Mouse (Mus musculus) MEL (cell line): ENCODE measurements at regions not wholly inside any gene's neighbourhood (a gene's known extent, or its start where the extent isn't known, plus 50 kb on each side); places are given as distances from the start of the nearest gene placed in this dataset.

Experiments
- DNase-seq: peaks from one replicate; pipeline ENCODE4 v3.0.0; 2011; ENCODE audit warnings: low read depth, low spot score
- H3K27ac ChIP-seq: 2 replicates; pipeline ENCODE4 v1.5.1; 2012; ENCODE audit warnings: low read depth, mild to moderate bottlenecking, control low read depth, low read length, moderate library complexity; ENCODE audit not compliant: control insufficient read depth
- H3K27me3 ChIP-seq, 2 experiments: fragments of 150-350 bp in 1 of 2; sonication (generic) in 1 of 2; 2 replicates each; pipeline ENCODE4 v1.6.1; 2012; ENCODE audit warnings: low read length in 2 of 2, mild to moderate bottlenecking in 2 of 2, improper control_type of control experiment in 1 of 2, moderate library complexity in 1 of 2; ENCODE audit not compliant: insufficient read depth in 2 of 2, control insufficient read depth in 1 of 2
- H3K36me3 ChIP-seq, 2 experiments: 2 replicates each; pipeline ENCODE4 v1.6.1; 2012 to 2014; ENCODE audit warnings: low read length in 2 of 2, improper control_type of control experiment in 1 of 2, inconsistent platforms in 1 of 2, mild to moderate bottlenecking in 1 of 2; ENCODE audit not compliant: insufficient read depth in 2 of 2, control insufficient read depth in 1 of 2
- H3K4me1 ChIP-seq, 2 experiments: fragments of 150-350 bp in 1 of 2; sonication (generic) in 1 of 2; 2 replicates each; pipeline ENCODE4 v1.6.1; 2012; ENCODE audit warnings: low read length in 2 of 2, improper control_type of control experiment in 1 of 2, mild to moderate bottlenecking in 1 of 2; ENCODE audit not compliant: insufficient read depth in 2 of 2, control insufficient read depth in 1 of 2
- H3K4me3 ChIP-seq, 2 experiments: fragments of 150-350 bp in 1 of 2; sonication (generic) in 1 of 2; 2 replicates each; pipeline ENCODE4 v1.5.1; 2012; ENCODE audit warnings: low read depth in 2 of 2, low read length in 2 of 2, mild to moderate bottlenecking in 2 of 2, moderate library complexity in 2 of 2, control low read depth in 1 of 2, improper control_type of control experiment in 1 of 2; ENCODE audit not compliant: control insufficient read depth in 1 of 2, insufficient read depth in 1 of 2
- H3K79me2 ChIP-seq: 2 replicates; pipeline ENCODE4 v1.6.1; 2012; ENCODE audit warnings: mild to moderate bottlenecking, low read length, moderate library complexity; ENCODE audit not compliant: control insufficient read depth, poor library complexity, insufficient read depth
- H3K9ac ChIP-seq: 2 replicates; pipeline ENCODE4 v1.6.1; 2012; ENCODE audit warnings: low read depth, mild to moderate bottlenecking, control low read depth, low read length, moderate library complexity; ENCODE audit not compliant: control insufficient read depth, poor library complexity, severe bottlenecking
- H3K9me3 ChIP-seq: fragments of 150-350 bp; sonication (generic); replicated peaks from 2 replicates; pipeline ENCODE4 v1.6.1; 2012; ENCODE audit warnings: mild to moderate bottlenecking, low read length, improper control_type of control experiment, moderate library complexity; ENCODE audit not compliant: insufficient read depth
- CHD1 ChIP-seq: IDR thresholded peaks from 2 replicates; pipeline ENCODE4 v1.6.1; 2012; ENCODE audit warnings: low read depth, mild to moderate bottlenecking, inconsistent platforms, low read length, improper control_type of control experiment
- E2F4 ChIP-seq: IDR thresholded peaks from 2 replicates; pipeline ENCODE4 v1.6.1; 2011; ENCODE audit warnings: low read depth, low read length, improper control_type of control experiment, borderline replicate concordance
- ELF1 ChIP-seq: IDR thresholded peaks from 2 replicates; pipeline ENCODE4 v1.6.1; 2014; ENCODE audit warnings: low read depth, mild to moderate bottlenecking, inconsistent platforms, low read length, improper control_type of control experiment, moderate library complexity
- GABPA ChIP-seq: IDR thresholded peaks from 2 replicates; pipeline ENCODE4 v1.6.1; 2012; ENCODE audit warnings: low read depth, mild to moderate bottlenecking, inconsistent platforms, low read length, improper control_type of control experiment, moderate library complexity
- GATA1 ChIP-seq: IDR thresholded peaks from 2 replicates; pipeline ENCODE4 v1.6.1; 2011; ENCODE audit warnings: low read depth, low read length, improper control_type of control experiment
- HCFC1 ChIP-seq: IDR thresholded peaks from 2 replicates; pipeline ENCODE4 v1.6.1; 2012; ENCODE audit warnings: low read depth, mild to moderate bottlenecking, inconsistent platforms, low read length, improper control_type of control experiment, moderate library complexity
- JUND ChIP-seq: IDR thresholded peaks from 2 replicates; pipeline ENCODE4 v1.6.1; 2011; ENCODE audit warnings: low read depth, mild to moderate bottlenecking, improper control_type of control experiment, low read length
- MAFK ChIP-seq: IDR thresholded peaks from 2 replicates; pipeline ENCODE4 v1.6.1; 2011; ENCODE audit warnings: low read depth, mild to moderate bottlenecking, low read length, improper control_type of control experiment, borderline replicate concordance
- MAX ChIP-seq: IDR thresholded peaks from 2 replicates; pipeline ENCODE4 v1.6.1; 2011; ENCODE audit warnings: low read length, improper control_type of control experiment
- MEF2A ChIP-seq: IDR thresholded peaks from 2 replicates; pipeline ENCODE4 v1.6.1; 2014; ENCODE audit warnings: low read depth, mild to moderate bottlenecking, inconsistent platforms, low read length, improper control_type of control experiment; ENCODE audit not compliant: poor library complexity, insufficient replicate concordance, severe bottlenecking; ENCODE audit errors: extremely low read depth
- MXI1 ChIP-seq: IDR thresholded peaks from 2 replicates; pipeline ENCODE4 v1.6.1; 2011; ENCODE audit warnings: mild to moderate bottlenecking, low read depth, low read length, improper control_type of control experiment
- NELFE ChIP-seq: IDR thresholded peaks from 2 replicates; pipeline ENCODE4 v1.6.1; 2011; ENCODE audit warnings: low read depth, low read length, improper control_type of control experiment
- POLR2A ChIP-seq, 2 experiments: IDR thresholded peaks; 2 replicates each; pipeline ENCODE4 v1.6.1; 2011 to 2012; ENCODE audit warnings: low read length in 2 of 2, mild to moderate bottlenecking in 2 of 2, control low read depth in 1 of 2, improper control_type of control experiment in 1 of 2, low read depth in 1 of 2, moderate library complexity in 1 of 2; ENCODE audit not compliant: control insufficient read depth in 1 of 2, insufficient read depth in 1 of 2, poor library complexity in 1 of 2
- POLR2AphosphoS2 ChIP-seq: IDR thresholded peaks from 2 replicates; pipeline ENCODE4 v1.6.1; 2011; ENCODE audit warnings: low read length, improper control_type of control experiment
- TAL1 ChIP-seq: IDR thresholded peaks from 2 replicates; pipeline ENCODE4 v1.6.1; 2012; ENCODE audit warnings: mild to moderate bottlenecking, inconsistent platforms, low read length, moderate library complexity, mixed read lengths
- TCF12 ChIP-seq: IDR thresholded peaks from 2 replicates; pipeline ENCODE4 v1.6.1; 2014; ENCODE audit warnings: low read depth, mild to moderate bottlenecking, inconsistent platforms, low read length, improper control_type of control experiment, moderate library complexity
- UBTF ChIP-seq: IDR thresholded peaks from 2 replicates; pipeline ENCODE4 v1.6.1; 2012; ENCODE audit warnings: low read depth, mild to moderate bottlenecking, inconsistent platforms, low read length, improper control_type of control experiment, moderate library complexity, borderline replicate concordance; ENCODE audit not compliant: insufficient read depth
- ZMIZ1 ChIP-seq: IDR thresholded peaks from 2 replicates; pipeline ENCODE4 v1.6.1; 2012; ENCODE audit warnings: low read depth, mild to moderate bottlenecking, inconsistent platforms, low read length, improper control_type of control experiment, moderate library complexity

- no peak for TF ChIP-seq GATA1
- TF ChIP-seq ELF1 = no peak
- no peak for TF ChIP-seq MAFK
- no peak for TF ChIP-seq TAL1
- no peak for TF ChIP-seq MXI1
- TF ChIP-seq TCF12 = no peak
- no peak for TF ChIP-seq POLR2A (IDR thresholded peaks at IDR 0.05; ENCODE audit: control insufficient read depth in 1 of 2, insufficient read depth in 1 of 2, low read depth in 1 of 2, low read length in 2 of 2, poor library complexity in 1 of 2)
- TF ChIP-seq CHD1 = no peak
- no peak for TF ChIP-seq POLR2AphosphoS2
- TF ChIP-seq NELFE = no peak
- TF ChIP-seq E2F4 = no peak
- TF ChIP-seq, all 39 proteins: peak for 0
- Histone ChIP-seq H3K27ac (no peak overlapping the region), H3K4me3 (no peak overlapping the region), H3K27me3 (no peaks in the 10 kb centered on the region), H3K36me3 (no peaks in the 10 kb centered on the region), H3K9me3 (no peaks in the 10 kb centered on the region), H3K4me1 (no peaks in the 10 kb centered on the region), H3K9ac (no peak overlapping the region), H3K79me2 (no peaks in the 10 kb centered on the region)
- DNase-seq = no peak
Observed at GRCm38 (mm10) chr6:49966555-49966954, 143.5 kb upstream of the Mpp6 start.

GRCm38 (mm10) chr6:49973258-49973865 is 136.7 kb upstream of the Mpp6 start:
- H3K27me3 ChIP-seq = no peaks in the 10 kb centered on the region
- no peak overlapping the region for H3K27ac ChIP-seq
- H3K9ac ChIP-seq = no peak overlapping the region
- no peaks in the 10 kb centered on the region for H3K9me3 ChIP-seq
- H3K79me2 ChIP-seq = no peaks in the 10 kb centered on the region
- no peaks in the 10 kb centered on the region for H3K4me1 ChIP-seq
- no peaks in the 10 kb centered on the region for H3K36me3 ChIP-seq
- TF ChIP-seq GABPA = no peak
- TF ChIP-seq POLR2A (IDR thresholded peaks at IDR 0.05; ENCODE audit: control insufficient read depth in 1 of 2, insufficient read depth in 1 of 2, low read depth in 1 of 2, low read length in 2 of 2, poor library complexity in 1 of 2) = no peak
- no peak for TF ChIP-seq JUND
- TF ChIP-seq ZMIZ1 = no peak
- no peak for TF ChIP-seq E2F4
- no peak for TF ChIP-seq TAL1
- TF ChIP-seq ELF1 = no peak
- no peak for TF ChIP-seq UBTF
- no peak for TF ChIP-seq HCFC1
- no peak for TF ChIP-seq MEF2A
- TF ChIP-seq MAX = no peak
- DNase-seq = no peak
- no peak overlapping the region for H3K4me3 ChIP-seq
